Comparison of ENCODE assay signal across 7 mouse cellular contexts in genomic region chr4:59786661-59787060, GRCm38 (mm10). TPM values are rescaled to one million over a fixed set of nuclear protein-coding genes. Genes with fewer than 3 reads are reported as not detected.
DNase-seq lines count a peak whose midpoint lies in the region; ATAC-seq lines count a peak whose summit lies in the region.

No protein-coding gene starts in this region.

- ATAC-seq in CD4-positive, CD25-positive, alpha-beta regulatory T cell, adult 4 months = peak; percentile 27
- peak; percentile 43 for ATAC-seq in megakaryocyte, adult 5-6 weeks (ENCODE audit: poor library complexity, severe bottlenecking)

- peak; percentile 74 for DNase-seq in 416B (ENCODE audit: low read depth)
- peak; percentile 70 for DNase-seq in c-Kit-positive CD71-positive TER-119-negative erythroid progenitor cells, embryonic 14.5 days (ENCODE audit: low read depth)
- peak; percentile 71 for DNase-seq in frontal cortex, postnatal 25 days (ENCODE audit: low spot score in 2 of 2)
- DNase-seq in layer of hippocampus, adult 8-10 months (ENCODE audit: low spot score in 2 of 2) = peak; percentile 37 to 81
- DNase-seq in spleen, adult 18-20 months = peak; percentile 61 to 82

RNA-seq across cellular contexts. Expression of gene Inip, which starts 14.7 kb away (rescaled TPM):
- polyA plus RNA-seq in CD4-positive, CD25-positive, alpha-beta regulatory T cell, adult 4 months (2017; shearing (Covaris generic)) = 10 to 100 TPM; 49.6 to 49.7 TPM
- 10 to 100 TPM; 20.9 to 26.0 (median 23.8) TPM for total RNA-seq in layer of hippocampus, adult 8-10 months (2022)
- 41.6 and 49.0 TPM in 2 replicates for total RNA-seq in megakaryocyte, adult 5-6 weeks (2015)
- total RNA-seq in megakaryocyte, adult 5-6 weeks (2017) = 47.3 and 52.7 TPM in 2 replicates

RNA-seq across cellular contexts. Expression of gene Snx30, which starts 19.0 kb away (rescaled TPM):
- polyA plus RNA-seq in CD4-positive, CD25-positive, alpha-beta regulatory T cell, adult 4 months (2017; shearing (Covaris generic)) = 1 to 10 TPM; 2.2 to 2.6 TPM
- 10 to 100 TPM; 38.7 to 45.5 (median 40.4) TPM for total RNA-seq in layer of hippocampus, adult 8-10 months (2022)
- total RNA-seq in megakaryocyte, adult 5-6 weeks (2015) = 16.8 and 17.9 TPM in 2 replicates
- total RNA-seq in megakaryocyte, adult 5-6 weeks (2017) = 28.2 and 29.7 TPM in 2 replicates

Comparison
In these comparisons a context has a peak if more than half of its experiments do, and no peak if none do; other contexts are left out.
1. Peak in every context shown above with its lines: DNase-seq and ATAC-seq.